Mouse (Mus musculus): ENCODE measurements at regions not wholly inside any gene's neighbourhood (a gene's known extent, or its start where the extent isn't known, plus 50 kb on each side); places are given as distances from the start of the nearest gene placed in this dataset.

- TF ChIP-seq HCFC1 (IDR thresholded peaks at IDR 0.05; ENCODE audit: borderline replicate concordance, insufficient read depth, low read length) = no peak
- no peak for TF ChIP-seq MAFK (IDR thresholded peaks at IDR 0.05; ENCODE audit: insufficient read depth, low read depth, low read length)
Observed at GRCm38 (mm10) chr15:57179138-57179537, 298.3 kb downstream of the Slc22a22 start.
